Mouse (Mus musculus): ENCODE measurements around the gene Dennd5a. TPM values are rescaled to one million over a fixed set of nuclear protein-coding genes. Genes with fewer than 3 reads are reported as not detected.
"Not testable (repeated sequence)": the region's sequence is repeated elsewhere in the genome, so short reads cannot be mapped to it uniquely, and the experiment has no call there.

The Dennd5a gene
- total and polyA plus RNA-seq, 2 experiments from 2014 or later: 29.3 to 191 TPM

- Histone ChIP-seq H3K4me3 (ENCODE audit: low read length) (peak overlapping the region; percentile 56), H3K27me3 (ENCODE audit: insufficient read depth, low read length) (no peaks in the 10 kb centered on the region), H3K36me3 (ENCODE audit: insufficient read depth, low read length) (no peaks in the 10 kb centered on the region), H3K4me2 (ENCODE audit: low read depth, low read length) (peak overlapping the region; percentile 71), H3K27ac (peak overlapping the region; percentile 83), H3K9ac (replicated peaks; ENCODE audit: low read length) (peak overlapping the region; percentile 67), H3K4me1 (ENCODE audit: insufficient read depth, low read length) (0 out of 2 replicates have a peak, but pooled peaks cover 4% of the 10 kb centered on the region), H3K9me3 (ENCODE audit: low read length) (no peaks in the 10 kb centered on the region)
- under 1% methylated on average over 27 of the region's 27 CpGs for WGBS
- DNase-seq (ENCODE audit: low spot score) (peak; percentile 20), ATAC-seq (no peak)
- TF ChIP-seq CTCF (IDR thresholded peaks at IDR 0.05; ENCODE audit: low read depth): no peak
These were observed 25.4 kb upstream of the Dennd5a start for GRCm38 (mm10) chr7:109985661-109986132.

DNA sequence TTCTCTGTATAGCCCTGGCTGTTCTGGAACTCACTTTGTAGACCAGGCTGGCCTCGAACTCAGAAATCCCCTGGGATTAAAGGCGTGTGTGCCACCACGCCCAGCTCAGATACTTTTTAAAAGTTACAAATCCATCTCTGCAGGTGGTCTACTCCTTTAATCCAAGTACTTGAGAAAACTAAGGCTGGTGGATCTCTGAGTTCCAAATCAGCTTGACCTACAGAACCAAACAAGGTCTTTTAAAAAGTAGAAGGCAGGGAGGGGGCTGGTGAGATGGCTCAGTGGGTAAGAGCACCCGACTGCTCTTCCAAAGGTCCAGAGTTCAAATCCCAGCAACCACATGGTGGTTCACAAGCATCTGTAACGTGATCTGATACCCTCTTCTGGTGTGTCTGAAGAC lies 24.3 kb upstream of the Dennd5a start:
- H3K27me3 ChIP-seq (ENCODE audit: insufficient read depth, low read length); H3K4me1 ChIP-seq (ENCODE audit: insufficient read depth, low read length); H3K9me3 ChIP-seq (ENCODE audit: low read length); H3K4me3 ChIP-seq (ENCODE audit: low read length); H3K27ac ChIP-seq; ATAC-seq; H3K36me3 ChIP-seq (ENCODE audit: insufficient read depth, low read length); H3K9ac ChIP-seq (replicated peaks; ENCODE audit: low read length); DNase-seq (ENCODE audit: low spot score): not testable (repeated sequence)
- 69% methylated on average over 5 of the region's 5 CpGs for WGBS
- H3K4me2 ChIP-seq (ENCODE audit: low read depth, low read length): peak overlapping the region; percentile 71; the same call in 1 of the 2 replicates

- H3K9ac ChIP-seq (replicated peaks; ENCODE audit: low read length); ATAC-seq; H3K36me3 ChIP-seq (ENCODE audit: insufficient read depth, low read length); H3K4me2 ChIP-seq (ENCODE audit: low read depth, low read length); H3K27ac ChIP-seq; H3K4me3 ChIP-seq (ENCODE audit: low read length); H3K4me1 ChIP-seq (ENCODE audit: insufficient read depth, low read length); H3K27me3 ChIP-seq (ENCODE audit: insufficient read depth, low read length); H3K9me3 ChIP-seq (ENCODE audit: low read length): not testable (repeated sequence)
- DNase-seq (ENCODE audit: low spot score): peak; percentile 27
- 66% methylated on average over 5 of the region's 5 CpGs for WGBS
- peak; percentile 40 for TF ChIP-seq CTCF (IDR thresholded peaks at IDR 0.05; ENCODE audit: low read depth)
These were observed 16.9 kb upstream of the Dennd5a start for GRCm38 (mm10) chr7:109977131-109977530.

DNA sequence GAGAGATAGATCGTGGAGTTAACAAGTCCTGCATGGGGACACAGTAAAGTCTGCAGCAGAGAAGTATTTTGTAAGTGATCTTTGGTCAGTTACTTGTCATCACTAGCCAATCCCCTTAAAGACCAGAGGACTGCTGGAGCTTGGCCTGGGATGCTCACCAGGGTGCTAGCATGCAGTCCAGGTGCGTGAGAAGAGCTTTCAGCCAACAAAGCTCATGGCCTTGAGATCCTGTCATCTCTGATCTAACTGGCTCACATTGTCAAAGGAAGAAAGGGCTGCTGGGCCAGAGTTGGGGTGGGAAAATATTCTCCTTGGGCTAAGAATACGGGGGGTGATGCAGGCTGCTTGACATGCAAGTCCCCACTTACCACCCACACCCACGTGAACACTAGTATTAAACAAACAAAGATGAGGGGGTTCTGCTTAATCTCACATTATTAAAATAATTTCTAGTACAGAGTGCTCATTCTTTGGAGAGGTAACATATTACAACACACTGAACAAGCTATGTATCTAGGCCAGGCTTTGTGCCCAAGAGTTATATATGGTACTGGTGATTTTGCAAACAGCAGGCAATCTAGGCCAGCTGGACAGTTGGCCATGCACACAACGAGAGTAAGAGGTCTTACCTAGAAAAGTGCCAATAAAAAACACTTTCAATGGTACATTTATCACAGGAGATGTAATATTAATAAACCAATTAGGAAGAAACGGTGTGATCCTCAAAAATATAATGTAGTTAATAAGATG lies 15.9 kb upstream of the Dennd5a start:
- TF ChIP-seq CTCF (IDR thresholded peaks at IDR 0.05; ENCODE audit: low read depth): no peak
- H3K27me3 ChIP-seq (ENCODE audit: insufficient read depth, low read length): no peaks in the 10 kb centered on the region
- ATAC-seq: no peak

DNA sequence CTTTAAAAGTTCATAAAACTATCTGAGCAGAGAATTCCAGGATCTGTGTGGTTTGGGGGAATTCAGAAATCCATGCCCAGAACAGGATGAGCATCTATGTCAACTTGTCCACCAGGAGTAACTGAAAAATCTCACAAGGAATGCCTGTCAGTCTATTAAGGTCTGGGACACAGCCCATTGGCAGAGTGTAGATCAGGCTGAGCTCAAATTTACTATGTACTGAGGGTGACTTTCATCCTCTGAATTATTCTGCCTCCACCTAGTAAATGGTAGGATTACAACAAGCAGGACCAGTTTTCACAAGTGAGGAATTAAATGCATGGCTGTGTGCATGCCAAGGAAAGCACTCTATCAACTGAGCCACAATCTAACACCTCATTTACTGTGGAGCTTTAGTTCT lies 9.3 kb upstream of the Dennd5a start:
- no peak for ATAC-seq
- H3K36me3 ChIP-seq (ENCODE audit: insufficient read depth, low read length): no peaks in the 10 kb centered on the region

More for the DNA sequence above, 15.9 kb upstream of the Dennd5a start:
- WGBS: 90% methylated on average over 6 of the region's 6 CpGs
- Histone ChIP-seq H3K9me3 (ENCODE audit: low read length) (no peaks in the 10 kb centered on the region), H3K4me3 (ENCODE audit: low read length) (no peak overlapping the region), H3K4me1 (ENCODE audit: insufficient read depth, low read length) (no peaks in the 10 kb centered on the region), H3K4me2 (ENCODE audit: low read depth, low read length) (no peak overlapping the region), H3K36me3 (ENCODE audit: insufficient read depth, low read length) (peaks cover 9% of the 10 kb centered on the region), H3K27ac (no peak overlapping the region), H3K9ac (replicated peaks; ENCODE audit: low read length) (no peak overlapping the region)
- DNase-seq (ENCODE audit: low spot score): no peak

DNA sequence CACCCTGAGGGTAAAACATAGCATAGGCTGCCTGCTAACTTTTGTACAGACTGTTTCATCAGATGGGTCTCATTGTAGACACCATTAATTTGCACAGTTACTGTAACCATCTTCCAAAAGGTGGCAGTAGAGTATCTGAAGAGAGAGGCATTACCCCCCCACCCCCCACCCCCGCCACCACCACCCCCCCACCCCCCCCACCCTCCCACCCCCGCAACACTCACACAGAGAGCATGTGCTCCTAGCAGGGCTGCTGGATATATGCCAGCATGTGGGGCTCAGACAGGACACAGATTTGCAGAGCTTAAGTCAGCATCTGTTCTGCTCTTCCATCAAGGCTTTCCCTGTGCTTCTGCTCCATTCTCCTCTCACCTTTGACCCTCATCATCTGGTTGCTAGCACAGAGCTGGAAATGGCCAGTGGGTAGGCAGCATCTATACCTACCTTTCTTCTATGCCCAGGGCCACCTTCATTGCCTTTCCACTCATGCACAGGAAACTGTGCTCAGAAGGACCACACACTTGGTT lies 8.7 kb upstream of the Dennd5a start:
- 0% methylated on average over 1 of the region's 2 CpGs for WGBS
- DNase-seq (ENCODE audit: low spot score): peak; percentile 93
- peak overlapping the region; percentile 65 for H3K27ac ChIP-seq
- H3K9me3 ChIP-seq (ENCODE audit: low read length): no peaks in the 10 kb centered on the region
- H3K4me1 ChIP-seq (ENCODE audit: insufficient read depth, low read length): no peaks in the 10 kb centered on the region
- no peak overlapping the region for H3K9ac ChIP-seq (replicated peaks; ENCODE audit: low read length)
- no peak overlapping the region for H3K4me2 ChIP-seq (ENCODE audit: low read depth, low read length)
- H3K36me3 ChIP-seq (ENCODE audit: insufficient read depth, low read length): no peaks in the 10 kb centered on the region
- no peaks in the 10 kb centered on the region for H3K27me3 ChIP-seq (ENCODE audit: insufficient read depth, low read length)
- no peak overlapping the region for H3K4me3 ChIP-seq (ENCODE audit: low read length)
- peak; percentile 46 for TF ChIP-seq CTCF (IDR thresholded peaks at IDR 0.05; ENCODE audit: low read depth)
- ATAC-seq: peak; percentile 80

More for the DNA sequence above, 9.3 kb upstream of the Dennd5a start:
- Histone ChIP-seq H3K27me3 (ENCODE audit: insufficient read depth, low read length) (no peaks in the 10 kb centered on the region), H3K9ac (replicated peaks; ENCODE audit: low read length) (no peak overlapping the region), H3K27ac (peak overlapping the region; percentile 60; the same call in 1 of the 2 replicates), H3K9me3 (ENCODE audit: low read length) (no peaks in the 10 kb centered on the region), H3K4me1 (ENCODE audit: insufficient read depth, low read length) (no peaks in the 10 kb centered on the region), H3K4me2 (ENCODE audit: low read depth, low read length) (no peak overlapping the region), H3K4me3 (ENCODE audit: low read length) (no peak overlapping the region)
- TF ChIP-seq CTCF (IDR thresholded peaks at IDR 0.05; ENCODE audit: low read depth): no peak
- DNase-seq (ENCODE audit: low spot score): no peak

All from hindbrain, postnatal 0 days (tissue).